Mouse (Mus musculus) gastrocnemius, postnatal 10 days (tissue): Measurements from ENCODE around the gene Chp2. TPM values are rescaled to one million over a fixed set of nuclear protein-coding genes. Genes with fewer than 3 reads are reported as not detected.

Experiments
- DNase-seq: peaks from one replicate; pipeline ENCODE4 v3.0.0; 2021; ENCODE audit warnings: mixed read lengths
- long read RNA-seq, 2 experiments: library from polyadenylated mRNA; stranded (forward); transcript quantifications; one replicate each; pipeline ENCODE4 v2.0.0; 2021
- total RNA-seq, 2 experiments: library from RNA; stranded (reverse); gene quantifications; 2 replicates each; pipeline ENCODE4 v1.2.3; 2021

Chp2 gene
- total RNA-seq = 1 to 10 TPM; 5.1 to 6.2 TPM
- long read RNA-seq, experiment 1, partial matches to known transcripts = 0 of 1 reads
- long read RNA-seq, experiment 1, other reads (novel, unspliced or antisense) = 0 of 1 reads
- long read RNA-seq, experiment 2 = 0 reads

DNA sequence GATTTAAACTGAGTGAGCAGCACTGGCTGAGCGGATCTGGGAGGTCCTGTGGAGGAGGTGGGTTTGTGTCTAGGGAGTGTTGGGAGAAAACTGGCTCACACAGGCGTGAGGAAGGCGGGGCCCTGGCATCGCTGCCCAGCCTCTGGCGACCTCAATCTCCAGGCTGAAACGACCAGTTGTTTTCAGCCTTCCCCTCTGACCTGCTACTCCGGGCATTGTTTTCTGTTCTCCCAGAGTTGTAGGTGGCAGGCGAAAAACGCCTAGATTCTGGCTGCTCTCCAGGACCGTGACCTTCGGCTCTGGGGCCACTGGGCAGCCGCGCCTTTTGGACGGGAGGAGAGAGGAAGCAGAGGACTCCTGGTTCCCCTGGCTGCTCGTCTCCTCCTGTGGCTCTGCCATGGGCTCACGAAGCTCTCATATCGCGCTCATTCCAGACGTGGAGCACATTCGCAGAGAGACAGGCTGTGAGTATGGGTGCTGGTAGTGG lies at the start of gene Chp2:
TSS of gene Chp2 (plus strand) at position 182 of the 487 bp plus-strand sequence.
- DNase-seq = peak; percentile 17

DNA sequence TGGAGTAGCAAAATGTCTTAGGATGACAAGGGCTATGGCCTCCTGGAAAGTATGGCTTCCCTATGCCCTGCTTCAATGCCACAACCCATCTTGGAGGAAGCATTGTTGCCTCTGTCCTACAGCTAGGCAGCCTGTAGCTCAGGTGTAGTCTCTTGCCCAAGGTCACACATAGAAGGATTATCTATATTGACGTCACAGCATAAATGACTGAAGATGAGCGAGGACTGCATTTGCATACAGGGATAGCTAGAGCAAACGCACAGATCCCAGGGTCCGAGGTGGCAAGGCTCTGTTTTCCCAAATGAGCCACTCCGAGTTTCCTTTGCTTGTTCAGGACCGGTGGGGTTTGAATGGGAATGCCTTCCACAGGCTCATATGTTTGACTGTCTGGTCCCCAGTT lies 48.6 kb upstream of the Chp2 start:
- DNase-seq = no peak

DNA sequence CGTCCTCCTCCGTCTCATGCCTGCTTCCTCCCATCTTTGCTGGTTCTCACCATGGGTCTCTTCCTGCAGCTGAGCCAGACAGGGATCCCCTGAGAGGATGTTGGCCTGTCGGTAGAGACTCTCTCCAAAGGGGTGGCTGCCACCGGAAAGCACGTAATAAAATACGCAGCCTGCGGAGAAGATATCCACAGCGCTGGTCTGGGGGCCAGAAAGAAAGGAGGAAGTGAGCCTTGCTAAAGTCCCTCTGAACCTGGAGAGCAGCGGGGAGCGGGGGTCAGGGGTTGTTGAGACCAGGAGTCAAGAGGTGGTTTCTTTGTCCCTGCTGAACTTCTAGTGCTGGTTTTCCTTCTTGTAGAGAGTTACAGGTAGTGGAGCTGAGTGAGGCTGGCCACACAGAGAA lies 47.7 kb upstream of the Chp2 start:
- no peak for DNase-seq

DNA sequence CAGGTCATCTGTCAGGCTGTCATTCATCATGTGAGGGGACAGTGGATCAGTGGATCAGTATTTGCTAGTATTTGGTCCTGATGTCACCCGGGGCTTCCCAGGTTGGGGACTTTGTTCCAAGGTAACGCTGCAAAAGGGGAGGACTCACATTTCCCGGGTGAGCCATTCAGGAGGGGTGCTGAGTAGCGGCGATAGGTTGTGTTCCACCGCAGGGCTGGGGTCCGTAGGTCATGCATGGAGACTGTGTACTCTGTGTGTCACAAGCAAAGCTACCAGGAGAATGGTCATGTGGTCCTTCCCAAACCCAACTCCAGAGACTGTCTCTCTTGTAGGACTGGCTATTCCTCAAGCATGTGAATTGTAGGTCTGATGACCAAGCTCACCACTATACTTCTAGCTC lies 38.6 kb upstream of the Chp2 start:
- DNase-seq = no peak

DNA sequence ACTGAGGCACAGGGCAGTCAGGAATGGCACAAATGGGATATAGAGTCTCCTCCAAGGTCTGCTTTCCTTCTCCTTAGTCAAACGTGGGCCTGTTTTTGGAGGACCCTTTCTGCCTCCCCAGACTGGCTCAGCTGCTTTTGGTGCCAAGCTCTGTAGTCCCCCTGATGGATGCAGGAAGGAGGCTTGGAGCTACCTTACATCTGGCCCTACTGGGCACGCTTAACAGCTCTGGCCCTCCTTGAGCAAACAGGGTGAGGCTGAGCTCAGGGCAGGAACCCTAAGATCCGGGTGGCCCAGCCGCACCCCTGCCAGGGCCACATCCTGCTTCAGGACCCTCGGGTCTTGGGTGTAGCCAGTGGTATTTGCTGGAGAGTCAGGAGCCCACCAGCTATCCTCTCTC lies 34.7 kb upstream of the Chp2 start:
- DNase-seq = no peak

DNA sequence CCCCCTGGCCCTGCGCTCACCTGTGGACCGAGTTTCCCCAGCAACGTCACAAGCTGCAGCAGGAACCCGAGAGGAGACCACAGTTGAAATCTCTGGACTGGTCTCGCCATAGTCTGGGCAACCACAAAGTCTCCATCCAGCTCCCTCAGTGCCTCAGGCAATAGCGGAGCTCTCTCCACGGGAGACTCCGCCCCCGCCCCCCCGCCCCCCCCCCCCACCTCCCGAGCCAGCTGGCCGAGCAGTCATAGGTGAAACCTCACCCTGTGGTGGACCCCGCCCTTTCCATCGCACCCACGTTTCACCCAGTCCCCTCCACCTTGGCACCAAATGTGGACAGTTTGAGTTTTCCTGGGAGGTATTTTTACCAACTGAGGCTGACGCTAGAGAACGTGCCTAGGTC lies 33.3 kb upstream of the Chp2 start, which contains the start of gene Ern2:
TSS of gene Ern2 (minus strand) at position 165 of the 400 bp plus-strand sequence.
- DNase-seq = no peak

DNA sequence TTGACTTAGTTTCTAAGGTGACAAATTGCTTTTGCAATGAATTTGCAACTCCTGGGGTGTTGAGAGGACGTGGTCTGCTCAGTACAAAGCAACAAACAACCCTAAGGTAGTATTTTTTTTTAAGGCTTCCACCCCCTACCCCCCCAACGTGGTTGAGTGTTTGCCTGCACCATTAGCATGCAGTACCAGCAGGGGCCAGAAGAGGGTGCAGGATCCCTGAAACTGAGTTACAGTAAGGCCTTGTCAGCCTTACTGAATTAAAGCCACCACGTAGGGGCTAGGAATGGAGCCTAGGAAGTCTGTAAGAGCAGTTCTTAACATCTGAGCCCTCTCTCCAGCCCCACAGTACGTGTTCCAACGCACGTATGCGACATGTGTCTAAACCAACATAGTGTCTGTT lies 29.8 kb upstream of the Chp2 start:
- DNase-seq = peak; percentile 55

DNA sequence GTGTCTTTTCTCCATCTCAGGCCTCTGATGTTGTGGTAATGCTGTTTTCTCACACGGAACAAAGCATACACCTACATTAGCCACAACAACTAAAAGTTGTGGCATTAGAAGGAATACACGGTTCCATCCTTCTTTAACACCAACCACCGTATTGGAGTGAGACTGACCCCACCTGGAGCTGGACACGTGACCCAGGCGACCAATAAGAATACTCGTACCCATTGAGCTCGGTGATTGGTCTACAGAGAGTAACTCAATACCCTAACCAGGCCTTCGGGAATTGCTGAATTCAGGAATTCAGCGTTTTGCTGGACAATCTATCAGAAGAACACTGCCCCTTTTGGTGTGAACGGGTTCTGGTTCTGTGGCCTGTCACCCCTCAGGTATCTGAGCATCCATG lies 28.2 kb upstream of the Chp2 start:
- DNase-seq = no peak

DNA sequence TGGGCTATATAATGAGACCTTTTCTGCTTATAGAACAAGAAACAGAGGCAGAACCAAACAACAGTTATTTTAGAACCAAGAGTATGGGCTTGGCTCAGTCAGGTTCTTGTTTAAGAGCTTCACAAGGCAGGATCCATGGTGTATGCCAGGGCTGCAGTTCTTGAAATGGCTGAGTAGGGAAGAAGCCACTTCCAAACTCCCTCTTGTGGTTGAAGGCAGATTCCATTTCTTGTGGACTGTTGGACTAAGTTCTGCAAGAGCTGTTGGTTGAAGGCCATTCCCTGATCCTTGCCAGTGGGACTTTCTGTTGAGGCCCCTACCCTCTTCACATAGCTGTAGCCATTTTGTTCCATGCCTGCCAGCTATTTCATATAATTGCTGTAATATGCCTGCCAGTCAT lies 25.4 kb upstream of the Chp2 start:
- DNase-seq = no peak

DNA sequence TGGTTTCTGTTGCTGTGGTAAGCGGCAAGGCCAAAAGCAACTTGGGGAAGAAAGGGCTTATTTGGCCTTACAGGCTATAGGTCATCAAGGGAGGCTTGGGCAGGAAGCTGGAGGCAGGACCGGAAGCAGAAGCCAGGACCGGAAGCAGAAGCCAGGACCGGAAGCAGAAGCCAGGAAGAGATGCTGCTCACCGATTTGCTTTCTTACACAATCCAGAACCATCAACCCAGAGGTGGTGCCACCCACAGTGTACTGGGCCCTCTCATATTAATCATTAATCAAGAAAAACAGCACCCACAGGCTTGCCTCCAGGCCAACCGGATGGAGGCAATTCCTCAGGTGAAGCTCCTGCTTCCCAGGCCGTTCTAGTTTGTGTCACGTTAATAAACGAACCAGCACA lies 22.5 kb upstream of the Chp2 start:
- no peak for DNase-seq

DNA sequence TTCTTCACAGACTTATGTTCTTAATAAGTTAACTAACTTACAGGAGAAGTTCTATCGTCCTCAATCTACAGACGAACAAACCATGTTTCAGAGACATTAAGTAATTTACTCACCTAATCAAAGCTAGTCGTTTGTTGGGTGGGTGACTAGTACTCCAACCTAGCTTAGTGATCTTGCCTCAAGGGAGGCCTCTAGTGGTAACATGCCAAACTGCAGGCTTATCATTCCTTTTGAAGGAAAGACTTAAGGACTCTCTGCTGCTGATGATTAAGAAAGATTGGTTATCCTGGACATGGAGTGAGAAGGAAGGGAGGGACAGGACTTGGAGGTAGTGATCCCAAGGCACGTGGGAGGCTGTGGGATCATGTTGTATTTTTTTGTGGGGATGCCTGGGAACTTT lies 22.0 kb upstream of the Chp2 start:
- peak; percentile 25 for DNase-seq

DNA sequence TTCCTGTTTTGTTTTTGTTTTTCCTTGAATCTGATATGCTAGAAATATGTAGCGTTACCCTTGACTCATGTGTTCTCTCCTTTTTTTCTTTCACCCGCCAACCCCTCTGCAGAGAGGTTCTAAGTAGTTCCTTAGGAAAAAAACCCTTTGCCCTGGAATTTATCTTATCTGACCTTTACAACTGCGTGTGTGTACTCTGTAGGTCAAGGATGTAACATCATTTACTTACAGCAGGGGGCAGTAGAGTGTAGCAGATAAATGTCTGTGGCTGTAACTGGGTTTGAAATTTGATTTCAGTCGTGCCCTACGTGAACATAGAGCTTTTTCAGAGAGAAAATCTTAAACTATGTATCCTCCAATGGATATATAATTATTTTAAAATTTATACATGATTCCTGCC lies 20.0 kb upstream of the Chp2 start:
- DNase-seq = no peak

DNA sequence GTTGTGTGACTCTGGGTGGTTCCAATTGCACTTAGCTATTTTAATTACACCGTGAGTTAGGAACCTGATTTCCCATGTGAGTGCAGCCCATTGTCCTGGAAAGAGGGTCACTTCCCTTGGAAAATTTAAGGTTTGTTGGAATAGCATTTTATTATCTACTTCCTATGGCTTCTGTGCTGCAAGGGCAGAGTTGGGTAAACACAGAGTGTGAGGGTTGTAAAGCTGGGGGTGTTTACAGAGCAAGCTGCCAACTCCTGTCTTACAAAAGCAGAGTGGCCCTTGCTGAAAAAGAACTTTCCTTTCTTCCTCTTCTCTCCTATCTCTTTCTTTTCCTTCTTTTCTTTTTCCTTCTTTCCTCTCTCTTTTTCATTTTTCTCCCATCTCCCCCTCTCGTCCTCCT lies 15.4 kb upstream of the Chp2 start:
- DNase-seq = no peak

DNA sequence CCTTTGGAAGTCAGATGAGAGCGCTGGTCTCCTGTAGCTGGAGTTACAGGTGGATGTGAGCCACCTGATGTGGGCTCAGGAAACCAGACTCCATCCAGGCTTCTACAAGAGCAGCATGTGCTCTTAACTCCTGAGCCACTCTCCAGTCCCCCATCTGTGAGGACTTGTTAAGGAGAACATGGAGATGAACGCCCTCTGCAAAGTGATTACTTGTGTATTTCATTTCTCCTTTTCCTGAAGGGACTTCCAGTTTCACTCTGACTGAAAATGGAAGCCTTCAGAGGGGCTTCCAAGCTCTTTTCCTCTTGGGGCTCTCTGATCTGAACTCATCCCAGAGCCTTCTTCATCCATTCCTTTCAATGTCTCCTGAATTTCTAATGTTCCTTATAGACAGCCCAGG lies 13.2 kb upstream of the Chp2 start:
- DNase-seq = no peak

DNA sequence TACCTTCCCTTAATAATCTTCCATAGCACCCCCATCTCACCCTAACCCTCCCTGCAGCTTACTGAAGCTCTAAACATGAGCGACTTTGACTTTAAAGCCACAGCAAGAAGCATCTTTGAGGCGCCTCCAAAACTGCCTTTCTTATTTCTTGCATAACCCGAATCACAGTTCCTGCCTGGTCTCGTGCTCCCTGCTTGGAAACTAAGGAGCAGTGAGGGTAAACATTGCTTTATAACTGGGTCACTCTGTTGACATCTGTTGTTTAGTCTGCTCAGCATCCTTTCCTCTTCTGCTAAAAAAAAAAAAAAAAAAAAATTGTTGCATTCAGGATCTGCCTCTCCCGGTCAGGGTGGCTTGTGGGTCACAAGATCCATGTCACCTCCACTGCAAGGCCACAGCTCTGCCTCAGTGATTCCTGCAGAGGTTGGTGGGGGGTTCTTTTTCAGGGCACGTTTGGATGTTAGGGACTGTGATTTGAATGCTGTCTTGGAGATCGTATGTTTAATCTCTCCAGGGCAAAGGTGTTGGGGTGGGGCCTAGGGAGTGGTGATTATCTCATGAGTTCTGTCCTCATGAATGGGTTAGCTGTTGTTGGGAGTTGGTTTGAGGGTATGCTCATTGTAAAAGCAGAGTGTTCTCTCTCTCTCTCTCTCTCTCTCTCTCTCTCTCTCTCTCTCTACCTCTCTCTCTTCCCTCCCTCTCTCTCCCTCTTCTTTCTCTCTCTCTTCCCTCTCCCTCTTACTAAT lies 10.8 kb upstream of the Chp2 start:
- DNase-seq = no peak

DNA sequence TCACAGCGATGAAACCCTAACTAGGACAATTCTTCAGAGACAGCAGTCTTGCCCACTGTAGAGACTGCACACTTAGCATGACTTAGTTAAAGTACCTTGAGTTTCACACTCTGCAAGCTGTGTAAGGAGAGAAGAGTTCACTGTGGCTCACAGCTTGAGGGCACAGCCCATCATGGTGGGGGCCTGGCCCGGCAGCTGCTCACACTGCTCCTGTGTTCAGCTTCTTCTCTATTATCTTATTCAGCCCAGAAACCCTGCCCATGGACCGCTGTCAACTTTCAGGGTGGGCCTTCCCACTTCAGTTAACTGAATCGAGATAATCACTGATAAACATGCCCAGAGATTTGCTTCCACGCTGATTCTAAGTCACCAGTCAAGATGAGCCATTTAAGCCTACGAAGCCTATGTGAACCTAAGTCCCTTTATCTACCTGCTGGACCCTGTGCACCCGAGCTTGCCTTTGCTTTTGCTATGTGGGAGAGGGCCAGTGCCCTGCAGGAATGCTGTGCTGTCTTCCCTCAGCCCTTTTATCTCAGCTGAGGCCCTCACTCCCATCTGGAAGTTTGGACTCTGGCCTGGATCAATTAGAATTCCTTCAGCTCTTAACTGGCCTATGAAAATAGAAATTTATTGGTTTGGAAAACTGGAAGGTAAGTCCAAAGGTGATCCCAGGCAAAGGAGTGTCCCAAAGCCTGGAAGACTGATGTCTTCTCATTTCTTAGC lies 6.9 kb downstream of the Chp2 start:
- DNase-seq = no peak

DNA sequence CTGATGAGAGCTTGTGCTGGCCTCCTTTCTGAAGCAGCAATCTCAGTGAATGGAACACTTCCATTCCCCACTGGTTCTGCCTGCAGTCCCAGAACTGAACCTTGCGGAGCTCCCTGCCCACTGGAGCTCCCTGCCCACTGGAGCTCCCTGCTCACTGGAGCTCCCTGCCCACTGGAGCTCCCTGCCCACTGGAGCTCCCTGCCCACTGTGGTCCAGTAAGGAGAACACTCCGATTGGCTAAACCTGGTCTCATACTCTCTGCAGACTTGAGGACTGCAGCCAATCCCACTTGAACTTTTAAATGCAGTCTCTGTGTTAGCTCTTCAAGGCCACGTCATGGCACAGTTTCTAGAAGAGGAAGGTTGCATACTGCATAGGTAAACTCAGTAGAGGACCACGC lies 7.4 kb downstream of the Chp2 start:
- no peak for DNase-seq

DNA sequence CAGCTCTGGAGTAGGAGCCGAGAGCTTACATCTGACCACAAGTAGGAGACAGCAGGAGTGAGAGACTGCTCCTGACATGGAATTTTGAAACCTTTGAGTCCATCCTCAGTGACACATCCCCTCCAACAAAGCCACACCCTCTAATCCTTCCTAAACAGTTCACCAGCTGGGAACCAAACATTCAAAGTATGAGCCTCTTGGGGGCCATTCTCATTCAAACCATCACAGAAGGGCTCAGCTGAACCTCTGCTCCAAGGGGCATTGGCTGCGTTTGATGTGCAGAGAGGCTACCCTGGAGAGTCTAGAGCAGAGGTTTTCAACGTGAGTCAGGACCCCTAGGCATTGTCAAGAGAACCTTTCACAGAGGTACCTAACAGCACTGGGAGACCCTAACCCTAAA lies 10.0 kb downstream of the Chp2 start:
- DNase-seq = no peak

DNA sequence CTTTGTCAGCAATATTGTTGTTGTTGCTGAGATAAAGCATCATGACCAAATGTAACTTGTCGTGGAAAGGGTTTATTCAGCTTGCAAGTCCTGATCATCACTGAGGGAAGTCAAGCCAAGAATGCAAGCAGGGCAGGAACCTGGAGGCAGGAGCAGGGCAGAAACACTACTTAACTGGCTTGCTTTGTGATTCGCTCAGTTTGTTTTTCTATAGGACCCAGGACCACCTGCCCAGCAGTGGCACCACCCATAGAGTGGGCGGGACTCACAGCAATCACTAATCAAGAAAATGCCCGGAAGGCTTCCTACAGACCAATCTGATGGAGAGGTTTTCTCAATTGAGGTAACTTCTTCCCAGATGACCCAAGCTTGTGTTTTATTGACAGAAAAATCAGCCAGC lies 10.6 kb downstream of the Chp2 start:
- DNase-seq = no peak

DNA sequence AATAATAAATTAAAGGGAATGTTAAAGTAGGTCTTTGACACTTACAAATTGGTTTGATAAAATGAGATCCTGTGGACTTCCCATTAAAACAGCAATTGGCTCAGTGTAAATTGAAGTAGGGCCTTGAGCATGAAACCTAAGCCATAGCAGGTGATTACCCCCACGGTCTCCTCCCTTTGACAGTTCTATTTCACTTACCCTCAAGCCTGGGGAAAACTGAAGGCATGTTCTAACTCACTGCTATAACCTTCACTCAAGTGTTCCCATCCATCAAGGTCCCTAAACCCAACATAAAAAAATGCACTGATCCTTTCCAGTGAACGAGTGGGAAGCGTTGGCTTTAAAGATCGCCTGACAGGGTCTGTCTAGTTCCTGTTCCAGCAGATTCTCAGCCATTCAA lies 11.6 kb downstream of the Chp2 start:
- DNase-seq = no peak

DNA sequence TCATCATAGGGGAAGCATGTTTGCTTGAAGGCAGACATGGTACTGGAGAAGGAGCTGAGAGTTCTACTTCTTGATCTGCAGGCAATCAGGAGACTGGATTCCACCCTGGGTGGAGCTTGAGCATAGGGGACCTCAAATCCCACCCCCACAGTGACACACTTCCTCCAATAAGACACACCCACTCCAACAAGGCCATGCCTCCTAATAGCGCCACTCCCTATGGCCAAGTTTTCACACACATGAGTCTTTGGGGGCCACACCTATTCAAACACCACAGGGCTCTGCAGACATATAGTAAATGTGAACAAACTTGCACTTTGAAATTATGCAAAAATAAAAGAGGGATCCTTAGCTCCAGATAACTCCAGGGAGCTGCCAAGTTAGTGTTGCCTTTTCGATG lies 19.6 kb downstream of the Chp2 start:
- DNase-seq = no peak

DNA sequence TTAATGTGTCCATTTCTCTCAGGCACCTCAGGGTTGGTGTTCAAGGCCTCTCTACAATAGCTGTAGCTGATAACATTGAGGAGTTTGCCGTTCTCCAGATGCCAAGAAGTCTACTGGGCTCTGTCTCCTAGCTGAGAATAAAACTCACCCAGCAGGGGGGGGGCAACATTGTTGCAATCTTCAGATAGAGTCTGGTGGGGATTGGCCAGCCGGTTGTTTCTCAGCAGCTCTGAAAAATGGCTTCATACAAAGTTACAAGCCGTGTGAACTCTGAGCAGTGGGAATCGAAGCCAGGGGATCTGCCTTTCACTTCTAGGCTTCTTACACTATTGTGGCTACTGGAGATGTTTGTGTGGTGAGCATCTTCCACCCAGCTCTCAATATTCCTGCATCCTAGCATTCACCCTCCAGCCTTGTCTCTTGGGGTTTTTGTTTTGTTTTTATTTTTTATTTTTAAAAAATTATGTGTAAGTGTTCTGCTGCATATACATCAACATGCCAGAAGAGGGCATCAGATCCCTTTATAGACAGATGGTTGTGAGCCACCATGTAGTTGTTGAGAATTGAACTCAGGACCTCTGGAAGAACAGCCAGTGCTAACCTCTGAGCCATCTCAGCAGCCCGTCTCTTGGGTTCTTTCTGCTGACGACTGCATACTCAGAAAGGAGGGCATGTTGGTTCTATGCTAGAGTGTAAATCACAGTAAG lies 21.3 kb downstream of the Chp2 start:
- no peak for DNase-seq

DNA sequence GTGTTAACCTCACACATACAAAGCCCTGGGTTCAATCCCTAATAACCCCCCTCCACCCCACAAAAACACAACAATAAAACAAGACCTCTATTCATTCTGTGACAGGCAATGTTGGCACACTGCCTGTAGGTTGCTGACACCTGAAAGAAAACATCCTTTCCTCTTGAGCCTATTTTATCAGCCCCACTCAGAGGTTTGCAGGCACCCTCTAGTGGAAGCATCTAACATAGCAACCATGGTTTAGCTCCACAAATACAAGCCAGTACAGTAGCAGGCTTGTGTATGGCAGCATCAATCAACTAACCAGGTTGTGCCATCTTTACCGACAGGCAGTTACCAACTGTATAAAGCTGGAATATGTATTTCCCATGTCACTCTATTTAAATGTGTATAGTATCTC lies 23.0 kb downstream of the Chp2 start:
- DNase-seq = no peak
